Mouse (Mus musculus): ENCODE measurements around the gene March9. TPM values are rescaled to one million over a fixed set of nuclear protein-coding genes. Genes with fewer than 3 reads are reported as not detected.
"Not testable (repeated sequence)": the region's sequence is repeated elsewhere in the genome, so short reads cannot be mapped to it uniquely, and the experiment has no call there.

March9 gene
- polyA plus RNA-seq, 1 experiment from 2014 or later: 5.8 TPM

DNA sequence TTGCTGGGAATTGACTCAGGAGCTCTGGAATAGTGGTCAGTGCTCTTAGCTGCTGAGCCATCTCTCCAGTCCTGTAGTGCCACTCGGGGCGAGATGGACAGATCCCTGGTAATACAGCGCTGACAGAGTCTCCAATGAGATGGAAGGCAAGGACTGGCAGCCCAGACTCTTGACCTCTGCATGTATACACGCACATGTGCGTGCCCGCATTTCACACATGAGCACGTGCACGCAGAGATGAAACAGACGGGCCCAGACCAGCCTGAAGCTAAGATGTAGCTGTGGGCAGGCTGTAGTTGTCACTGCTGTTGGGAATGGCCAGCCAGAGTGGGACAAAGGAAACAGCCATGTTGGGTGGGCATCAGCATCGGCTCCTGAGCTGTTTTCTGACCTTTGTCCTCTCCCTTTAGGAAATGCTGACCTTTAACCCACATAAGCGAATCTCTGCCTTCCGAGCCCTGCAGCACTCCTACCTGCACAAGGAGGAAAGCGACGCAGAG is 6.6 kb upstream of the March9 start:
- peaks cover 62% of the 10 kb centered on the region for H3K4me1 ChIP-seq (replicated peaks)
- H3K9ac ChIP-seq: no peak overlapping the region
- H3K36me3 ChIP-seq: peaks cover 40% of the 10 kb centered on the region
- no peaks in the 10 kb centered on the region for H3K27me3 ChIP-seq
- WGBS: 87% methylated on average over 14 of the region's 14 CpGs
- no peak overlapping the region for H3K27ac ChIP-seq
- no peak for ATAC-seq (ENCODE audit: low FRiP score)
- H3K9me3 ChIP-seq: no peaks in the 10 kb centered on the region
- H3K4me2 ChIP-seq: no peak overlapping the region
- H3K4me3 ChIP-seq: no peak overlapping the region

DNA sequence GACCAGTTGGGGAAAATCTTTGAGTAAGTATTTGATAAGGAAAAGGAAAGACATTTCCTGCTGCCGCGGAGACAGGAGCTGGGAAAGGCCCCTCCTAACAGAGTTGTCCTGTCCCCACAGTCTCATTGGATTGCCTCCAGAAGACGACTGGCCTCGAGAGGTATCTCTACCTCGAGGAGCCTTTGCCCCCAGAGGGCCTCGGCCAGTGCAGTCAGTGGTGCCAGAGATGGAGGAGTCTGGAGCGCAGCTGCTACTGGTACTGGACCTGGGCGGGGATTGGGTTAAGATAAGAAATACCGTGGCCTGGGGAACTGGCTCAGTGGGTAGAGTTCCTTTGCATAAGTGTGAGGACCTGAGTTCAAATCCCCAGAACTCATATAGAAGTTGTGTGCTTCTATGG is 6.0 kb upstream of the March9 start:
- ATAC-seq (ENCODE audit: low FRiP score): no peak
- Histone ChIP-seq H3K36me3 (peaks cover 40% of the 10 kb centered on the region), H3K9me3 (no peaks in the 10 kb centered on the region), H3K27ac (no peak overlapping the region; the same call in 1 of the 2 replicates), H3K4me2 (no peak overlapping the region), H3K27me3 (no peaks in the 10 kb centered on the region), H3K4me3 (peak overlapping the region; percentile 69), H3K9ac (no peak overlapping the region), H3K4me1 (replicated peaks) (peaks cover 63% of the 10 kb centered on the region)
- 90% methylated on average over 9 of the region's 9 CpGs for WGBS

DNA sequence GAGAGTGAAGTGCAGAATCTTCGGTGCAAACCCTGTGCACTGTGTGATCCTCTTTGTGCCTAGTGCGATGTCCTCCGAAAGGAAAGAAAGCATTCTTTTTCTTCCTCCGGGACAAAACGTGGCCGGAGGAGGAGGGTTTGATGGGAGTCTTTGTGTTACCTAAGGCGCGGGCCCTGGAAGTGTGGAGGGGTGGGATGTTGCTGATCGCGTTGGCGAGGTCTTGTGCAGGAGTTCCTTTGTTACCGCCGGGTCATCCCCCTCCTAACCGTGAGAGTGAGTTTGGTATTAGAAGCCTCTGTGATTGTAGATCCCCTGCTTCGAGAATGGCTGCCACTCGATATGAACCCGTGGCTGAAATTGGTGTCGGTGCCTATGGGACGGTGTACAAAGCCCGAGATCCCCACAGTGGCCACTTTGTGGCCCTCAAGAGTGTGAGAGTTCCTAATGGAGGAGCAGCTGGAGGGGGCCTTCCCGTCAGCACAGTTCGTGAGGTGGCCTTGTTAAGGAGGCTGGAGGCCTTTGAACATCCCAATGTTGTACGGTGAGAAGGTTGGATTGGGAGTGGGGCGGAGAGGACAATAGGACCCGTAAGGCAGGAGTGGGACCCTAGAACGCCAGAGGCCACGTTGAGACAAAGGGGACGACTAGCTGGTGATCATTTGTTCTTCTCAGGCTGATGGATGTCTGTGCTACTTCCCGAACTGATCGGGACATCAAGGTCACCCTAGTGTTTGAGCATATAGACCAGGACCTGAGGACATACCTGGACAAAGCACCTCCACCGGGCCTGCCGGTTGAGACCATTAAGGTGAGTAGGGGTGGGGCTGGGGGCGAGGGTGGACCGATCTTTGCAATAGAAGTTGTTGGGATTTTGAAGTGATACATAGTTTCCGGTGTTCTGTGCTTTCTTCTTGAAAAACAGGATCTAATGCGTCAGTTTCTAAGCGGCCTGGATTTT is 4.2 kb upstream of the March9 start:
- Histone ChIP-seq H3K4me1 (replicated peaks) (peaks cover 59% of the 10 kb centered on the region), H3K9ac (peak overlapping the region; percentile 88), H3K4me3 (peak overlapping the region; percentile 69), H3K27ac (peak overlapping the region; percentile 91), H3K4me2 (peak overlapping the region; percentile 85), H3K27me3 (no peaks in the 10 kb centered on the region), H3K36me3 (peaks cover 40% of the 10 kb centered on the region), H3K9me3 (no peaks in the 10 kb centered on the region)
- peak; percentile 4; the same call in 1 of the 2 replicates for ATAC-seq (ENCODE audit: low FRiP score)
- WGBS: 13% methylated on average over 37 of the region's 37 CpGs

DNA sequence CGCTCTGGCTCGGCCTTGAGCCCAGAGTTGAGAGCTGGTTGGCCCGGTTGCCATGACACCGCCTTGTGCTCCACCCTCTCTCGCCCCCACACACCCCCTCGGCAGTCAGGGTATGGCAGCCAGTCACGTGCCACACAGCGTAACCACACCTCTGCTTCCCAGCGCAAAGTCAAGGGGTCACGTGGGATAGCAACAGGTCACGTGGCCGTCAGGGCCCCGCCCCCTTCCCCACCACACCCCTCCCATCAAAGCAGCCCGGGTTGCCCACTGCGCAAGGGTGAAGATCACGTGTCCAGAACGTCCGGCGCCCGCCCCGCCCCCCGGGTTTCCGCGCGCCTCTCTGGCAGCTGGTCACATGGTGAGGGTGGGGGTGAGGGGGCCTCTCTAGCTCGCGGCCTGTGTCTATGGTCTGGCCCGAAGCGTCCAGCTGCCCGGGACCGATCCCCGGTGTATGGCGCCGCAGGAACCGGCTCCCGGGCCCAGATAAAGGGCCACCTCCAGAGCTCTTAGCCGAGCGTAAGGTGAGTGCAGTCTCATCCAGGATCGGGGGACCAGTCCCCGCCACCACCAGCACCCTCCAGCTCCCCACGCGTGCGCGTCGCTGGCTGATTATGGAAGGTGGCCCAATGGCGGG is 3.4 kb upstream of the March9 start, which contains the start of gene Cdk4:
Gene Cdk4 (plus strand): TSS at position 296 of the 634 bp plus-strand sequence.
- Histone ChIP-seq H3K9me3 (no peaks in the 10 kb centered on the region), H3K9ac (peak within 1 kb of the TSS; percentile 88), H3K36me3 (peaks cover 37% of the 10 kb centered on the region), H3K27ac (peak within 1 kb of the TSS; percentile 91), H3K4me1 (replicated peaks) (peaks cover 58% of the 10 kb centered on the region), H3K4me2 (peak within 1 kb of the TSS; percentile 85), H3K4me3 (peak within 1 kb of the TSS; percentile 69), H3K27me3 (no peaks in the 10 kb centered on the region)
- ATAC-seq (ENCODE audit: low FRiP score): peak; percentile 91
- under 1% methylated on average over 46 of the region's 46 CpGs for WGBS

DNA sequence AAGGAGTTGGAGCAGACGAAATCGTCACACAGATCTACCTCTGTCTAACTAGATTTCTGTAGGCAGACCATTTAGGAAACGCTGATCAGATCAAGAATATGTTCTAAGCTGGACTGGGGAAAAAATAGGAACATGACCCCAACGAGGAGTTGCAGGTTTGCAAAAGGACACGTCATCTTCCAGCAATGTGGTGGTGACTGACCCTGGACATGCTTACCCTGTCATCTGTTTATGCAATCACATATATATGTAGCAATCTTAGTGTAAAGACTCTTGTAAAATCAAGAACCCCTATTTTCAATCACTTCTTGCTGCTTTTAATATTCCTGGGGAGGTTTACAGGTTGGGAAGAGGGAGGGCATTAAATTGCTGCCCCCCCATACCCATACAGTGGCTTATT is 2.5 kb upstream of the March9 start:
- H3K9me3 ChIP-seq: no peaks in the 10 kb centered on the region
- peaks cover 59% of the 10 kb centered on the region for H3K4me1 ChIP-seq (replicated peaks)
- peaks cover 31% of the 10 kb centered on the region for H3K36me3 ChIP-seq
- peak overlapping the region; percentile 47 for H3K4me2 ChIP-seq
- 0 out of 2 replicates have a peak overlapping the region, but pooled peaks have one; percentile 19 for H3K9ac ChIP-seq
- ATAC-seq (ENCODE audit: low FRiP score): no peak
- H3K4me3 ChIP-seq: no peak overlapping the region
- no peaks in the 10 kb centered on the region for H3K27me3 ChIP-seq
- H3K27ac ChIP-seq: peak overlapping the region; percentile 83
- WGBS: 80% methylated on average over 5 of the region's 5 CpGs

DNA sequence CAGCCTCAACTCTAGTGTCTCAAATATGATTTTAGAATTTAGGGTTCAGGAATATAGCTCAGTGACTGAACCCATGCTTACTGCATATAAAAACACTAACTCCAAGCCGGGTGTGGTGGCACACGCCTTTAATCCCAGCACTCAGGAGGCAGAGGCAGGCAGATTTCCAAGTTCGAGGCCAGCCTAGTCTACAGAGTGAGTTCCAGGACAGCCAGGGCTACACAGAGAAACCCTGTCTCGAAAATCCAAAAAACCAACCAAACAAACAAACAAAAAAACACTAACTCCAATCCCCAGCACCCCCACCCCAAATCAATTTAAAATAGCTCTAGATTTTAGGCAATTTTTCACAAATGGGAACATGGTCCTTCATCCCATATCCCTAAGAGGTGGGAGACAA is 2.1 kb upstream of the March9 start:
- not testable (repeated sequence) for H3K4me2 ChIP-seq; H3K27me3 ChIP-seq; H3K4me3 ChIP-seq; H3K9me3 ChIP-seq; ATAC-seq (ENCODE audit: low FRiP score)
- WGBS: 91% methylated on average over 4 of the region's 4 CpGs
- 0 out of 2 replicates have a peak overlapping the region, but pooled peaks have one; percentile 19 for H3K9ac ChIP-seq
- H3K4me1 ChIP-seq (replicated peaks): peaks cover 63% of the 10 kb centered on the region
- peak overlapping the region; percentile 99 for H3K27ac ChIP-seq
- peaks cover 31% of the 10 kb centered on the region for H3K36me3 ChIP-seq

DNA sequence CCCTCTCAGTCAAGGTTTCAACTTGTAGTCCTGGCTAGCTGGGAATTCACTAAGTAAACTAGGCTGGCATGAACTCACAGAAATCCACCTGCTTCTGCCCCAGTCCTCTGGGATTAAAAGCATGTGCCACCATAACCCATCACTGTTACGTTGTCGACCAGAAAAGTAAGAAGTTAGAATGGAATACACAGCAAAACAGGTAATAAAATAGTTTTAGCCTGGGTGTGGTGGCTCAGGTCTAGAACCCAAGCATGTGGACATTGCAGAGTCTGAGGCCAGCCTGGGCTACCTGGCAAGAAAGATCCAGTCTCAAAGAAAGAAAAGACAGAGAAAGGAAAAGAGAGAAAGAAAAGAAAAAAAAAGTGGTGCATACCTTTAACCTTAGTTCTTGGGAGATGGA is 1.5 kb upstream of the March9 start:
- no peak for ATAC-seq (ENCODE audit: low FRiP score)
- 72% methylated on average over 2 of the region's 2 CpGs for WGBS
- Histone ChIP-seq H3K9me3 (no peaks in the 10 kb centered on the region), H3K4me3 (peak overlapping the region; percentile 91), H3K27me3 (no peaks in the 10 kb centered on the region), H3K4me1 (replicated peaks) (peaks cover 61% of the 10 kb centered on the region), H3K9ac (peak overlapping the region; percentile 99), H3K36me3 (peaks cover 31% of the 10 kb centered on the region), H3K27ac (peak overlapping the region; percentile 99), H3K4me2 (peak overlapping the region; percentile 84)

DNA sequence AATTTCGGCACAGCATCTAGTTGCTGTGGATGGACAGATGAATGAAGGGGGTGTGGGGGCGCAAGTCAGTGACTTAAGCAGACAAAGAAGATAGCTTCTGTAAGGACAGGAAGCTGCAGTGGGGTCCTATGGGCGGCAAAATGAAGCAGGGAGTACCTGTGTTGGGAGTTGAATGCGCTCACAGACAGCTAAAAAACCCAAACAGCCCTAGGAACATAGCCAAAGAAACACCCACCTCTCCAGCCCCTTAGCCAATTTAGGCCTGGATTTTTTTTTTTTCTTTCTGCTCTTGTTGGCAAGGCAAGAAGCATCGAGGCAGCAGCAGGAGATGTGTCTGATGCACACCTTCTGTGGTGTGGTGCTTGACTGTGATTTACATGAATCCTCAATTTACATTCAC is 1.1 kb upstream of the March9 start:
- H3K9me3 ChIP-seq: no peaks in the 10 kb centered on the region
- H3K4me1 ChIP-seq (replicated peaks): peaks cover 61% of the 10 kb centered on the region
- H3K27me3 ChIP-seq: no peaks in the 10 kb centered on the region
- peaks cover 31% of the 10 kb centered on the region for H3K36me3 ChIP-seq
- H3K9ac ChIP-seq: peak overlapping the region; percentile 99
- peak overlapping the region; percentile 99 for H3K27ac ChIP-seq
- WGBS: 17% methylated on average over 5 of the region's 5 CpGs
- H3K4me2 ChIP-seq: peak overlapping the region; percentile 84
- H3K4me3 ChIP-seq: peak overlapping the region; percentile 91
- ATAC-seq (ENCODE audit: low FRiP score): no peak

DNA sequence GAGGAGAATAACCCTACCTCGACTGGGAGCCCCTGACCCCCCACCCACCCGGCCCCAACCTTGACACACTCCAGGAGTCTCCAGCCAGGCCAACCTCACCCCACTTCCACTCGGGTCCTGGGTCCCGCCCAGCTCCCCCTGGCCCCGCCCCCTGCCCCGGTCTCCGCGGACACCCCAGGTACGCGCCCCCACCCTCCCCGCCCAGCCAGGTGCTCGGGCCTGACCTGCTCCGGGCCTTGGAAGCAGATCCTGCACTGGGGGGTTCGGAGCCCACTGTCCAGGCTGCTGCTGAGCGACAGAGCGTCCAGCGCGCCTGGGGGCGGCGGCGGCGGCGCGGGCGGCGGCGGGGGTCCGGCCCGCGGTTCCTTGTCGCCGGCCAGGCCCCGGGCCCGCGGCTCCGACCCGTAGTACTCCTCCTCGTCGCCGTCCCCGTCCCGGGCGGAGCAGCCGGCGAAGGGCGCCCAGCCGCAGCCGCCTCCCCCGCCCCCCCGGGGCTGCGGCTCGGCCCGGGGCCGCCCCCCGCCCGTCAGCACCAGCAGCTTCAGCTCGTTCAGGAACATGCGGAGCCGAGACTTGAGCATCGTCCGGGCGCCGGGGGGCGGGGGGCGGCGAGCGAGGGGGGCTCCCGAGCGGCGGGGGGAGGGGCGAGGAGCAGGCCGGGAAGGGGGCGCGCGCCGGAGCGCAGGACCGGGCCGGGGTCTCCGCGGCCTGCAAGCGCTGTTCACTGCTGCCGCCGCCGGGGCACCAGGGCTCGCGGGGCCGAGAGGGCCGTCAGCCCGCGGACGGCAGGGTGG is 613 bp downstream of the March9 start:
- H3K27ac ChIP-seq: peak overlapping the region; percentile 99
- H3K4me2 ChIP-seq: peak overlapping the region; percentile 84
- peaks cover 61% of the 10 kb centered on the region for H3K4me1 ChIP-seq (replicated peaks)
- H3K36me3 ChIP-seq: peaks cover 34% of the 10 kb centered on the region
- peak overlapping the region; percentile 91 for H3K4me3 ChIP-seq
- H3K27me3 ChIP-seq: no peaks in the 10 kb centered on the region
- under 1% methylated on average over 45 of the region's 92 CpGs for WGBS
- no peaks in the 10 kb centered on the region for H3K9me3 ChIP-seq
- ATAC-seq (ENCODE audit: low FRiP score): no peak
- peak overlapping the region; percentile 99 for H3K9ac ChIP-seq

DNA sequence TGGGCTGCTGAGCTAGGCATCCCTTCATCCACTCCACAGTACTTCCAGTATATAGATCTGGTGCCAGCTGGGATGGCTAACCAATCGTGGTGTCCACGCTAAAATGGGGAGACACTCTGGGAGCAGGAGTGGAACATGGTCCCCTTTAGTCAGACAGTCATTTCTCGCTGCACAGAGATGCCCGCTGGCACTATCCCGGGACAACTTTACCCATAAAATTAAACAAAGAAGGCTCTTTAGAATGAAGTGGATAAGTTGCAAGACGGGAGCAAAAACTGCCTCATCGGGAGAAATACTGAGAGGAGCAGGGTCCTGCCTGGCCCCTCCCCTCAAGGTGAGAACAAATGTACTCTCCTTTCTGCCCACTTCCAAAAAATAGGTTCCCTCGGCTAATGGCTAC is 1.3 kb downstream of the March9 start:
- no peaks in the 10 kb centered on the region for H3K9me3 ChIP-seq
- 6% methylated on average over 8 of the region's 8 CpGs for WGBS
- no peak for ATAC-seq (ENCODE audit: low FRiP score)

DNA sequence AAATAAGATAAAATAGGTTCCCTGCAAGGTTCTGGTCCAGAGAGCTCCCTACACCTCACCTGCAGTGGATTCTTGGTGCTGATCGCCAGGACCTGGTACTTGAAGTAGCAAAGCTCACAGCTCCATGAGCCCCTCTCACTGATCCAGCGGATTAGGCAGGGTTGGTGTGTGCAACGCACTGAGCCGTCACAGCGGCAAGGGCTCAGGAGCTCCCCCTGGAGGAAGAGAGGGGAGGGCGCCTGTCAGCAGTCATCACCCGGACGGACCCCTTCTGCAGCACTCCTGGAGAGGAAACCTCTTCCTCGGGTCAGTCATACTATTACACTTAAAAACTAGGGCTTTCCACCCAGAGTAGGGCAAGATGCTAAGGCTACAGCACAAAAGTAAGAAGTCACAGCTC is 1.8 kb downstream of the March9 start:
- Histone ChIP-seq H3K4me3 (peak overlapping the region; percentile 91), H3K4me1 (replicated peaks) (peaks cover 60% of the 10 kb centered on the region), H3K36me3 (peaks cover 46% of the 10 kb centered on the region), H3K9me3 (no peaks in the 10 kb centered on the region), H3K4me2 (peak overlapping the region; percentile 84), H3K27me3 (no peaks in the 10 kb centered on the region), H3K27ac (peak overlapping the region; percentile 99; the same call in 1 of the 2 replicates), H3K9ac (peak overlapping the region; percentile 99)
- WGBS: 2% methylated on average over 9 of the region's 9 CpGs
- peak; percentile 6 for ATAC-seq (ENCODE audit: low FRiP score)

More for the DNA sequence above, 1.3 kb downstream of the March9 start:
- peak overlapping the region; percentile 91 for H3K4me3 ChIP-seq
- H3K36me3 ChIP-seq: peaks cover 41% of the 10 kb centered on the region
- H3K4me1 ChIP-seq (replicated peaks): peaks cover 60% of the 10 kb centered on the region
- H3K4me2 ChIP-seq: peak overlapping the region; percentile 84
- no peaks in the 10 kb centered on the region for H3K27me3 ChIP-seq
- H3K9ac ChIP-seq: peak overlapping the region; percentile 99
- peak overlapping the region; percentile 99 for H3K27ac ChIP-seq
